Mouse (Mus musculus): ENCODE data around the gene Hmbs.
"Not testable (repeated sequence)": the region's sequence is repeated elsewhere in the genome, so short reads cannot be mapped to it uniquely, and the experiment has no call there.

The Hmbs gene

GRCm38 (mm10) chr9:44343781-44344421 is at the start of gene Hmbs:
Gene Hmbs (minus strand): TSS chr9:44344228.
- peak; percentile 80 for DNase-seq

GRCm38 (mm10) chr9:44391466-44391865 is 47.4 kb upstream of the Hmbs start:
- peak; percentile 81 for DNase-seq

- peak; percentile 48 for DNase-seq
These were observed 45.2 kb upstream of the Hmbs start for GRCm38 (mm10) chr9:44389273-44389672.

- DNase-seq, result no peak
These were observed 43.2 kb upstream of the Hmbs start for GRCm38 (mm10) chr9:44387221-44387620.

GRCm38 (mm10) chr9:44384596-44384995 is 40.6 kb upstream of the Hmbs start:
- DNase-seq, result no peak

GRCm38 (mm10) chr9:44379862-44380261 is 35.8 kb upstream of the Hmbs start:
- no peak for DNase-seq

GRCm38 (mm10) chr9:44379054-44379834 is 35.2 kb upstream of the Hmbs start, which contains the start of gene Hyou1:
Gene Hyou1 (plus strand): TSS chr9:44379490.
- peak; percentile 99 for DNase-seq

GRCm38 (mm10) chr9:44378153-44378730 is 34.2 kb upstream of the Hmbs start:
- no peak for DNase-seq

- not testable (repeated sequence) for DNase-seq
These were observed 33.3 kb upstream of the Hmbs start for GRCm38 (mm10) chr9:44377335-44377734.

GRCm38 (mm10) chr9:44376141-44376540 is 32.1 kb upstream of the Hmbs start:
- no peak for DNase-seq

GRCm38 (mm10) chr9:44373386-44373785 is 29.4 kb upstream of the Hmbs start:
- DNase-seq, result no peak

GRCm38 (mm10) chr9:44364480-44364879 is 20.5 kb upstream of the Hmbs start:
- peak; percentile 28 for DNase-seq

GRCm38 (mm10) chr9:44361931-44362330 is 17.9 kb upstream of the Hmbs start:
- not testable (repeated sequence) for DNase-seq

GRCm38 (mm10) chr9:44361190-44361917 is 17.3 kb upstream of the Hmbs start, which contains the start of gene Vps11:
Gene Vps11 (minus strand): TSS chr9:44361670.
- peak; percentile 95 for DNase-seq

GRCm38 (mm10) chr9:44357207-44357606 is 13.2 kb upstream of the Hmbs start:
- no peak for DNase-seq

GRCm38 (mm10) chr9:44353142-44353541 is 9.1 kb upstream of the Hmbs start:
- no peak for DNase-seq

GRCm38 (mm10) chr9:44352337-44352736 is 8.3 kb upstream of the Hmbs start:
- no peak for DNase-seq

GRCm38 (mm10) chr9:44351396-44351795 is 7.4 kb upstream of the Hmbs start:
- DNase-seq, result no peak

GRCm38 (mm10) chr9:44348546-44348945 is 4.5 kb upstream of the Hmbs start:
- DNase-seq, result no peak

GRCm38 (mm10) chr9:44347621-44348020 is 3.6 kb upstream of the Hmbs start:
- DNase-seq, result peak; percentile 1

- DNase-seq, result peak; percentile 2
These were observed 3.1 kb upstream of the Hmbs start for GRCm38 (mm10) chr9:44347166-44347565.

GRCm38 (mm10) chr9:44345570-44346433 is 1.8 kb upstream of the Hmbs start:
- DNase-seq, result no peak

Data from right cerebral cortex, postnatal 14 days (tissue).